Mouse (Mus musculus) hindbrain, embryonic 14.5 days (tissue): ENCODE measurements at regions not wholly inside any gene's neighbourhood (a gene's known extent, or its start where the extent isn't known, plus 50 kb on each side); places are given as distances from the start of the nearest gene placed in this dataset.
A peak's percentile ranks its signal among the peaks of the same experiment; 100 is the strongest.

Experiments used
- ATAC-seq: fragments of 200-750 bp; cut with Nextera tagmentation; 2 replicates; pipeline ENCODE4 v1.8.0; 2017; ENCODE audit warnings: moderate number of reproducible peaks, mild to moderate bottlenecking, moderate TSS enrichment, moderate library complexity; ENCODE audit not compliant: low FRiP score
- DNase-seq: peaks from one replicate; pipeline ENCODE4 v3.0.0-alpha.2; 2015; ENCODE audit warnings: low spot score
- H3K27ac ChIP-seq: fragments of 300-500 bp; sonication (generic); 2 replicates; pipeline ENCODE4 v1.5.1; 2014; ENCODE audit warnings: mild to moderate bottlenecking, moderate library complexity
- H3K27me3 ChIP-seq: fragments of 300-500 bp; sonication (generic); 2 replicates; pipeline ENCODE4 v1.6.1; 2014; ENCODE audit warnings: mild to moderate bottlenecking, low read length, mixed read lengths; ENCODE audit not compliant: control insufficient read depth, insufficient read depth
- H3K36me3 ChIP-seq: fragments of 300-500 bp; sonication (generic); replicated peaks from 2 replicates; pipeline ENCODE4 v1.6.1; 2014; ENCODE audit not compliant: control insufficient read depth, insufficient read depth
- H3K4me1 ChIP-seq: fragments of 300-500 bp; sonication (generic); replicated peaks from 2 replicates; pipeline ENCODE4 v1.6.1; 2014; ENCODE audit warnings: antibody characterized with exemption, low read length, mixed read lengths; ENCODE audit not compliant: control insufficient read depth, insufficient read depth
- H3K4me2 ChIP-seq: fragments of 300-500 bp; sonication (generic); replicated peaks from 2 replicates; pipeline ENCODE4 v1.6.1; 2014; ENCODE audit warnings: mild to moderate bottlenecking, moderate library complexity
- H3K4me3 ChIP-seq: fragments of 300-500 bp; sonication (generic); replicated peaks from 2 replicates; pipeline ENCODE4 v1.5.1; 2014; ENCODE audit warnings: mild to moderate bottlenecking, low read length
- H3K9ac ChIP-seq: fragments of 300-500 bp; sonication (generic); 2 replicates; pipeline ENCODE4 v1.6.1; 2014
- H3K9me3 ChIP-seq: fragments of 300-500 bp; sonication (generic); 2 replicates; pipeline ENCODE4 v1.6.1; 2016; ENCODE audit warnings: low read length; ENCODE audit not compliant: control insufficient read depth
- WGBS: fragments of 180-500 bp; shearing (Covaris S2); extraction: QIAGEN DNeasy Blood & Tissue Kit; methylation state at CpG from one replicate; pipeline ENCODE4 v1.1.7; 2014; 5-methylcytosine and 5-hydroxymethylcytosine counted together

DNA sequence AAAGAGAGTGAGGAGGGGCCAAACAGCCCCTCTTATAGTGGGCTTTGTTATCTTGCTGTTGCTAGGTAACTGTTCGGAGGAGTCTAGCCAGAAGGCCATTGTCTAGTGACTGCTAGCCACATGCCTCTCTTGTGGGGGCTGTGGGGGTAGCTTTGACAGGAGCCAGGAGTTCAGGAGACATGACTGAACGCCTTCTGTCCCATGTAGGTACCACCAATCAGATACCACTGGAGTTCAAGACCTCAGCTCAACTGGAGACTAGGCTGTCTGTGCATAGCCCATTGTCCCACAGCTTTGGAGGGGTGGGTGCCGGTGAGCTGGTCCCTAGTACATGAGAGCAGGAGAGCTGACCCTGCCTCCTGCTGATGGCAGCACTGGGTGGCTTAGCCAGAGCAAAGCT is 82.4 kb upstream of the Unc93a2 start:
- Histone ChIP-seq H3K9me3 (no peaks in the 10 kb centered on the region), H3K4me2 (no peak overlapping the region), H3K9ac (no peak overlapping the region), H3K27me3 (no peaks in the 10 kb centered on the region), H3K4me3 (no peak overlapping the region), H3K27ac (no peak overlapping the region), H3K36me3 (no peaks in the 10 kb centered on the region), H3K4me1 (peaks cover 3% of the 10 kb centered on the region; the same call in 1 of the 2 replicates)
- 14% methylated on average over 3 of the region's 3 CpGs for WGBS
- peak; percentile 34; the same call in 1 of the 2 replicates for ATAC-seq
- DNase-seq: no peak

DNA sequence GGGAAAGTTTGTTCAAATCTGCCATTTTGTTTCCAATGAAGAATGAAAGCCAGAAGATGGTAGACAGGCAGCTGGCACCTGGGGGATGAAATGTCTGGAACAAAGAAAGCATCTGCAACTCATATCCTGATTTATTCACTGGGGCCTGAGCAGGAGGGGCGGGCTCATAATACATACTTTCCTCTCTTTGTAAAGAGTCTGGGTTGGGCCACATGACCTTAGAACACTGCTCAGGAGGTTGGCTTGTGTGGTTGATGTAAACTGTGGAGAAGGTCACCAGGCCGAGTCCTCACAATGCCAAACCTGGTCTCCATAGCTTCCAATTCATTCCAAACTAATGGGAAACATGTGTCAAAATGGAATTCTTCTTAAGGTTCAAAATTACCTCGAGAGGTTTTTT is 79.6 kb upstream of the Unc93a2 start:
- no peak for ATAC-seq

DNA sequence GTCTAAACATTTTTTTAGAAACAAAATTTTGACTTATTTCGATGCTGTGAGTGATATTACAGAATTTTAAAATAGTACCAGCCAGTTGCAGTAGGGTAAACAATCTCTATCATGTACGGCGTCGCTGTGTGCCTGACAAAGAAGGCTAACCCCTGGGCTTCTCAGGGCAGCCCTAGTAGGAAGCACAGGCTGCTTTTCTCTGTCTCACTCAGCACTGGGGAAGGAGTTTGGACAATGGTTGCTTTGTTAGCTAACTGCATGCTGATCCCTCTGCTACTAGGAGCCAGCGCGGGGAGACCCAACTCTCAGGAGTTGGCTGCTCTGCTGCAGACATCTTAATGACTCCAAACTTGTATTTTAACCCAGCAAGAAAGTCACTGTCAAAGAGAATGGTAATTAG is 75.9 kb upstream of the Unc93a2 start:
- no peak overlapping the region for H3K9ac ChIP-seq

More for the DNA sequence above, 79.6 kb upstream of the Unc93a2 start:
- WGBS: 76% methylated on average over 3 of the region's 3 CpGs
- Histone ChIP-seq H3K27me3 (no peaks in the 10 kb centered on the region), H3K27ac (no peak overlapping the region), H3K9ac (no peak overlapping the region), H3K4me3 (no peak overlapping the region), H3K4me2 (no peak overlapping the region), H3K9me3 (no peaks in the 10 kb centered on the region), H3K4me1 (peaks cover 8% of the 10 kb centered on the region; the same call in 1 of the 2 replicates), H3K36me3 (no peaks in the 10 kb centered on the region)
- no peak for DNase-seq

DNA sequence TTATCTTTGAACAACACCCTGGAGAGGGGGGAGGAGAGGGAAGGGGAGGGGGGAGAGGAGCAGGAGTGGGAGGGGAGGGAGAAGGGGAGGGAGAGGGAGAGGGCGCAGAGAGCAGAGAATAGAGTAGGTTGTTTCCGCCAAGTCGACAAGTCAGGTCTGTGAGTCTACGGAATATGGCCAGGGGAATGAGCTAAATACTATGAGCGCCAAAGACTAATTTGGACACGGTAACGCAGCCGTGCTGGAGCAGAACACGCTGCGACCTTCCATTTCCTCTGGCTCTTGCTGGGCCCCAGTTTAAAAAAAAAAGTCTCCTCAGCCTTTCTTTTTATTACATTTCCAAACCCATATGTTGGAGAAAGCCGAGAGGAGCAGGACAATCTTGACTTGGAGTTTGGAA is 71.7 kb upstream of the Unc93a2 start:
- Histone ChIP-seq H3K36me3 (no peaks in the 10 kb centered on the region), H3K27ac (no peak overlapping the region), H3K4me1 (0 out of 2 replicates have a peak, but pooled peaks cover 5% of the 10 kb centered on the region), H3K9ac (no peak overlapping the region), H3K4me3 (no peak overlapping the region), H3K4me2 (no peak overlapping the region), H3K9me3 (no peaks in the 10 kb centered on the region), H3K27me3 (no peaks in the 10 kb centered on the region)
- 85% methylated on average over 11 of the region's 11 CpGs for WGBS
- ATAC-seq (no peak), DNase-seq (no peak)

More for the DNA sequence above, 75.9 kb upstream of the Unc93a2 start:
- no peak overlapping the region for H3K27ac ChIP-seq
- DNase-seq: peak; percentile 52
- H3K4me2 ChIP-seq: no peak overlapping the region
- no peaks in the 10 kb centered on the region for H3K36me3 ChIP-seq
- no peaks in the 10 kb centered on the region for H3K27me3 ChIP-seq
- 0 out of 2 replicates have a peak, but pooled peaks cover 5% of the 10 kb centered on the region for H3K4me1 ChIP-seq
- no peak overlapping the region for H3K4me3 ChIP-seq
- 6% methylated on average over 6 of the region's 6 CpGs for WGBS
- no peaks in the 10 kb centered on the region for H3K9me3 ChIP-seq
- no peak; the same call in 1 of the 2 replicates for ATAC-seq

DNA sequence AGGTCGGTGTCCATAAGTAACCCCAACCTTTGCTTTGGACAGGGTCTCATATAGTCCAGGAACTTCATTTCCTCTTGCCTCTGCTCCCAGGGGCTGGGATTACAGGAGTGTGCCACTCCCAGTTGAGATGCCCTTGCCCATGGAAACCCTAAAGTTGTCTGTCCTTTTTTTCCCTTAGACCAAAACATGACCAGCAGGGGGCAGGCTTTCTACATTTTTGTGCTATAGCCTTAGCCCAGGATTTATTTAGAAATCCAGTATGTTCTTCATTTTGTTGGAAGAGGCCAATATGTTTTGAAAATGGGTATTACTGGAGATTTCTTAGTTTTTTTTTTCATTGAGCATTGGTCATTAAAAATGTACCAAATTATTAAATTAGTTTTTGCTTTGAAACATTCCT is 58.6 kb upstream of the Unc93a2 start:
- 86% methylated on average over 1 of the region's 1 CpGs for WGBS

DNA sequence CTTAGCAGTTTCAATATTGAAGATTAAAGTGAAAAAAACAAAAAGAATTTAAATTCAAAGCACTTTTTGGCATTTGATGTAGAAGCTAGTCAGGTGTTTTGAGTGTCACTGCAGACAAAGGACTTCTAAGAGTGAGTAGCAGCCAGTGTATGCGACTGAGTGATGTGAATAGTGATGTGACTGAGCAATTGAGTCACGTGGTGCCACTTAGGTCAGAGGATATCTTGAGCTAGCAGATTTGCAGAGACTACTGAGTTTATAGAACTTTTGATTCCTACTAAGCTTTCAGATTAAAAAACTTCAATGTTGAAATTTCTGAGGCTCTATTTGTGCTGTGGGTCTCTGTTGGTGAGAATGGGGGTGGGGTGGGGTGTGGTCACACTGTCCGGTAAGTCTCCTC is 49.8 kb upstream of the Unc93a2 start:
- Histone ChIP-seq H3K4me1 (no peaks in the 10 kb centered on the region), H3K27ac (no peak overlapping the region), H3K36me3 (no peaks in the 10 kb centered on the region), H3K9ac (no peak overlapping the region), H3K9me3 (no peaks in the 10 kb centered on the region), H3K4me3 (no peak overlapping the region), H3K27me3 (no peaks in the 10 kb centered on the region), H3K4me2 (no peak overlapping the region)
- WGBS: 65% methylated on average over 3 of the region's 3 CpGs
- ATAC-seq (no peak), DNase-seq (no peak)

More for the DNA sequence above, 58.6 kb upstream of the Unc93a2 start:
- ATAC-seq (no peak), DNase-seq (peak; percentile 90)
- no peak overlapping the region for H3K27ac ChIP-seq
- H3K4me2 ChIP-seq: no peak overlapping the region
- no peaks in the 10 kb centered on the region for H3K27me3 ChIP-seq
- no peak overlapping the region for H3K4me3 ChIP-seq
- no peaks in the 10 kb centered on the region for H3K4me1 ChIP-seq
- no peak overlapping the region for H3K9ac ChIP-seq
- H3K9me3 ChIP-seq: 0 out of 2 replicates have a peak, but pooled peaks cover 4% of the 10 kb centered on the region
- H3K36me3 ChIP-seq: no peaks in the 10 kb centered on the region
